Mouse (Mus musculus) stomach, embryonic 14.5 days (tissue): ENCODE results near the gene Ccser1. TPM values are rescaled to one million over a fixed set of nuclear protein-coding genes. Genes with fewer than 3 reads are reported as not detected.
"Not testable (repeated sequence)": the region's sequence is repeated elsewhere in the genome, so short reads cannot be mapped to it uniquely, and the experiment has no call there.

Experiments used
- ATAC-seq: fragments of 200-750 bp; cut with Nextera tagmentation; 2 replicates; pipeline ENCODE4 v1.8.0; 2017; ENCODE audit warnings: low read depth, moderate TSS enrichment; ENCODE audit not compliant: insufficient number of reproducible peaks, insufficient read depth, low FRiP score
- H3K27ac ChIP-seq: fragments of 300-500 bp; sonication (generic); 2 replicates; pipeline ENCODE4 v1.5.1; 2014; ENCODE audit warnings: mild to moderate bottlenecking, low read length, moderate library complexity, mixed read lengths
- H3K27me3 ChIP-seq: fragments of 300-500 bp; sonication (generic); 2 replicates; pipeline ENCODE4 v1.6.1; 2014; ENCODE audit warnings: low read length, control low read depth, mixed read lengths; ENCODE audit not compliant: control insufficient read depth, insufficient read depth
- H3K36me3 ChIP-seq: fragments of 300-500 bp; sonication (generic); 2 replicates; pipeline ENCODE4 v1.6.1; 2014; ENCODE audit warnings: mild to moderate bottlenecking, control low read depth, low read length, moderate library complexity, mixed read lengths; ENCODE audit not compliant: control insufficient read depth, insufficient read depth
- H3K4me1 ChIP-seq: fragments of 300-500 bp; sonication (generic); 2 replicates; pipeline ENCODE4 v1.6.1; 2014; ENCODE audit warnings: low read length, control low read depth, mixed read lengths; ENCODE audit not compliant: control insufficient read depth, insufficient read depth
- H3K4me2 ChIP-seq: fragments of 300-500 bp; sonication (generic); replicated peaks from 2 replicates; pipeline ENCODE4 v1.6.1; 2014; ENCODE audit warnings: low read depth, low read length, control low read depth
- H3K4me3 ChIP-seq: fragments of 300-500 bp; sonication (generic); 2 replicates; pipeline ENCODE4 v1.5.1; 2014; ENCODE audit warnings: low read depth, low read length, control low read depth
- H3K9ac ChIP-seq: fragments of 300-500 bp; sonication (generic); replicated peaks from 2 replicates; pipeline ENCODE4 v1.6.1; 2014; ENCODE audit warnings: low read depth, mild to moderate bottlenecking, control low read depth, low read length, moderate library complexity, mixed read lengths
- H3K9me3 ChIP-seq: fragments of 300-500 bp; sonication (generic); 2 replicates; pipeline ENCODE4 v1.6.1; 2016; ENCODE audit warnings: low read depth, low read length, control low read depth; ENCODE audit not compliant: control insufficient read depth
- WGBS: fragments of 180-500 bp; shearing (Covaris S2); extraction: QIAGEN DNeasy Blood & Tissue Kit; methylation state at CpG from one replicate; pipeline ENCODE4 v1.1.7; 2014; 5-methylcytosine and 5-hydroxymethylcytosine counted together
- polyA plus RNA-seq: library from polyadenylated mRNA; unstranded; fragments of >200 nt; fragmentation: Nextera tagmentation; extraction: Ambion mirVana; gene quantifications from 2 replicates; pipeline ENCODE4 v1.2.1, GENCODE M21; 2014

Ccser1 gene
- polyA plus RNA-seq, 1 experiment from 2014 or later: 5.8 TPM

- no peak for ATAC-seq
- no peak overlapping the region for H3K4me3 ChIP-seq
- no peaks in the 10 kb centered on the region for H3K4me1 ChIP-seq
- no peak overlapping the region for H3K9ac ChIP-seq
- H3K9me3 ChIP-seq: no peaks in the 10 kb centered on the region
- no peak overlapping the region for H3K27ac ChIP-seq
- WGBS: 38% methylated on average over 1 of the region's 1 CpGs
- no peaks in the 10 kb centered on the region for H3K27me3 ChIP-seq
- no peak overlapping the region for H3K4me2 ChIP-seq
- no peaks in the 10 kb centered on the region for H3K36me3 ChIP-seq
These were observed 864.3 kb downstream of the Ccser1 start for GRCm38 (mm10) chr6:62044454-62044853.

GRCm38 (mm10) chr6:62045042-62045441 is 864.9 kb downstream of the Ccser1 start:
- not testable (repeated sequence) for H3K4me1 ChIP-seq, ATAC-seq, H3K9ac ChIP-seq, H3K27me3 ChIP-seq, H3K9me3 ChIP-seq, H3K27ac ChIP-seq, H3K4me2 ChIP-seq, H3K36me3 ChIP-seq, H3K4me3 ChIP-seq
- WGBS: 36% methylated on average over 1 of the region's 1 CpGs

- 75% methylated on average over 2 of the region's 2 CpGs for WGBS
- no peak for ATAC-seq
These were observed 875.2 kb downstream of the Ccser1 start for GRCm38 (mm10) chr6:62055276-62055675.

GRCm38 (mm10) chr6:62066363-62067023 is 886.4 kb downstream of the Ccser1 start:
- H3K4me3 ChIP-seq: no peak overlapping the region
- H3K36me3 ChIP-seq: no peaks in the 10 kb centered on the region
- no peak overlapping the region for H3K27ac ChIP-seq
- 51% methylated on average over 6 of the region's 6 CpGs for WGBS
- H3K9ac ChIP-seq: no peak overlapping the region
- no peaks in the 10 kb centered on the region for H3K27me3 ChIP-seq
- no peak overlapping the region for H3K4me2 ChIP-seq
- no peak for ATAC-seq
- no peaks in the 10 kb centered on the region for H3K4me1 ChIP-seq
- no peaks in the 10 kb centered on the region for H3K9me3 ChIP-seq

More at GRCm38 (mm10) chr6:62055276-62055675, 875.2 kb downstream of the Ccser1 start:
- H3K27ac ChIP-seq: no peak overlapping the region
- H3K4me2 ChIP-seq: no peak overlapping the region
- H3K27me3 ChIP-seq: no peaks in the 10 kb centered on the region
- no peaks in the 10 kb centered on the region for H3K36me3 ChIP-seq
- H3K9me3 ChIP-seq: no peaks in the 10 kb centered on the region
- no peak overlapping the region for H3K9ac ChIP-seq
- no peaks in the 10 kb centered on the region for H3K4me1 ChIP-seq
- no peak overlapping the region for H3K4me3 ChIP-seq

GRCm38 (mm10) chr6:62067024-62067380 is 886.9 kb downstream of the Ccser1 start:
- Histone ChIP-seq H3K9me3 (no peaks in the 10 kb centered on the region), H3K9ac (no peak overlapping the region), H3K36me3 (no peaks in the 10 kb centered on the region), H3K27ac (no peak overlapping the region), H3K4me3 (no peak overlapping the region), H3K4me1 (no peaks in the 10 kb centered on the region), H3K27me3 (no peaks in the 10 kb centered on the region), H3K4me2 (no peak overlapping the region)
- no peak for ATAC-seq
- 81% methylated on average over 4 of the region's 4 CpGs for WGBS

GRCm38 (mm10) chr6:62105464-62105863 is 925.3 kb downstream of the Ccser1 start:
- 62% methylated on average over 2 of the region's 2 CpGs for WGBS

GRCm38 (mm10) chr6:62132531-62132930 is 952.4 kb downstream of the Ccser1 start:
- no peak for ATAC-seq
- H3K9me3 ChIP-seq: no peaks in the 10 kb centered on the region
- WGBS: 80% methylated on average over 2 of the region's 2 CpGs

More at GRCm38 (mm10) chr6:62105464-62105863, 925.3 kb downstream of the Ccser1 start:
- Histone ChIP-seq H3K27me3 (no peaks in the 10 kb centered on the region), H3K9me3 (no peaks in the 10 kb centered on the region), H3K4me3 (no peak overlapping the region), H3K36me3 (no peaks in the 10 kb centered on the region), H3K4me1 (no peaks in the 10 kb centered on the region), H3K9ac (no peak overlapping the region), H3K4me2 (no peak overlapping the region), H3K27ac (no peak overlapping the region)
- ATAC-seq: no peak

GRCm38 (mm10) chr6:62160320-62160719 is 980.2 kb downstream of the Ccser1 start:
- H3K4me2 ChIP-seq: no peak overlapping the region
- no peaks in the 10 kb centered on the region for H3K9me3 ChIP-seq
- H3K27me3 ChIP-seq: no peaks in the 10 kb centered on the region
- H3K27ac ChIP-seq: no peak overlapping the region
- no peak overlapping the region for H3K4me3 ChIP-seq
- H3K36me3 ChIP-seq: no peaks in the 10 kb centered on the region
- H3K9ac ChIP-seq: no peak overlapping the region
- no peaks in the 10 kb centered on the region for H3K4me1 ChIP-seq
- ATAC-seq: no peak

More at GRCm38 (mm10) chr6:62132531-62132930, 952.4 kb downstream of the Ccser1 start:
- no peak overlapping the region for H3K4me3 ChIP-seq
- H3K27me3 ChIP-seq: no peaks in the 10 kb centered on the region
- no peak overlapping the region for H3K9ac ChIP-seq
- no peaks in the 10 kb centered on the region for H3K36me3 ChIP-seq
- no peak overlapping the region for H3K27ac ChIP-seq
- no peaks in the 10 kb centered on the region for H3K4me1 ChIP-seq
- no peak overlapping the region for H3K4me2 ChIP-seq

- no peak for ATAC-seq
These were observed 982.5 kb downstream of the Ccser1 start for GRCm38 (mm10) chr6:62162596-62162995.

More at GRCm38 (mm10) chr6:62162596-62162995, 982.5 kb downstream of the Ccser1 start:
- Histone ChIP-seq H3K4me2 (no peak overlapping the region), H3K4me1 (no peaks in the 10 kb centered on the region), H3K9ac (no peak overlapping the region), H3K4me3 (no peak overlapping the region), H3K9me3 (no peaks in the 10 kb centered on the region), H3K36me3 (no peaks in the 10 kb centered on the region), H3K27me3 (no peaks in the 10 kb centered on the region), H3K27ac (no peak overlapping the region)
- WGBS: 64% methylated on average over 6 of the region's 6 CpGs
